18 mouse cellular contexts compared by ENCODE assay signal in genomic region chr5:44801100-44801499, GRCm38 (mm10). TPM values are rescaled to one million over a fixed set of nuclear protein-coding genes. Genes with fewer than 3 reads are reported as not detected.
DNase-seq lines count a peak whose midpoint lies in the region; ATAC-seq and TF ChIP-seq lines count a peak whose summit lies in the region.
"Had no signal": no experiment of that assay in that cellular context is flagged by ENCODE, and none has a peak within 500 bp of the region (broad histone marks: within the 10 kb centered on the region; RNA-seq: fewer than 3 reads in every experiment).

No protein-coding gene starts in this region.

- WGBS in lung, embryonic 14.5 days, result 11% methylated on average over 3 of the region's 3 CpGs
- WGBS in embryonic facial prominence, embryonic 11.5 days, result 16% methylated on average over 3 of the region's 3 CpGs
- 7% methylated on average over 3 of the region's 3 CpGs for WGBS in limb, embryonic 12.5 days
- 75% methylated on average over 3 of the region's 3 CpGs for WGBS in thymus, adult 2 months

- no peak overlapping the region for H3K4me2 ChIP-seq in lung, embryonic 14.5 days
- H3K4me2 ChIP-seq in embryonic facial prominence, embryonic 11.5 days (ENCODE audit: low read depth, low read length), result no peak overlapping the region
- H3K4me2 ChIP-seq in limb, embryonic 12.5 days, result peak overlapping the region; percentile 10; the same call in 1 of the 2 replicates
- H3K4me2 ChIP-seq: midbrain, embryonic 12.5 days had no signal

- 0 out of 2 replicates have a peak, but pooled peaks cover 3% of the 10 kb centered on the region for H3K4me1 ChIP-seq in lung, embryonic 14.5 days (ENCODE audit: insufficient read depth)
- peaks cover 5% of the 10 kb centered on the region; the same call in 1 of the 2 replicates for H3K4me1 ChIP-seq in embryonic facial prominence, embryonic 11.5 days (ENCODE audit: control insufficient read depth, insufficient read depth, low read length)
- peaks cover 33% of the 10 kb centered on the region for H3K4me1 ChIP-seq in limb, embryonic 12.5 days (replicated peaks)
- no peaks in the 10 kb centered on the region for H3K4me1 ChIP-seq in thymus, adult 2 months (replicated peaks; ENCODE audit: control insufficient read depth, insufficient read depth, low read length)

- no peak overlapping the region for H3K9ac ChIP-seq in lung, embryonic 14.5 days
- no peak overlapping the region for H3K9ac ChIP-seq in embryonic facial prominence, embryonic 11.5 days (replicated peaks; ENCODE audit: low read length)
- no peak overlapping the region for H3K9ac ChIP-seq in limb, embryonic 12.5 days (replicated peaks)
- H3K9ac ChIP-seq: midbrain, embryonic 12.5 days had no signal

- 0 out of 2 replicates have a peak overlapping the region, but pooled peaks have one; percentile 19 for H3K27ac ChIP-seq in lung, embryonic 14.5 days (ENCODE audit: low read depth)
- H3K27ac ChIP-seq in embryonic facial prominence, embryonic 11.5 days (replicated peaks; ENCODE audit: low read depth, low read length), result peak overlapping the region; percentile 35; the same call in 1 of the 2 replicates
- H3K27ac ChIP-seq in limb, embryonic 12.5 days, result peak overlapping the region; percentile 83
- no peak overlapping the region for H3K27ac ChIP-seq in thymus, adult 2 months (ENCODE audit: control insufficient read depth, insufficient read depth, low read length)
- H3K27ac ChIP-seq: heart, embryonic 10.5 days; midbrain, embryonic 12.5 days had no signal

- H3K4me3 ChIP-seq in lung, embryonic 14.5 days (ENCODE audit: low read depth, low read length), result no peak overlapping the region
- H3K4me3 ChIP-seq in embryonic facial prominence, embryonic 11.5 days (ENCODE audit: low read depth, low read length), result no peak overlapping the region
- no peak overlapping the region for H3K4me3 ChIP-seq in limb, embryonic 12.5 days (replicated peaks)
- no peak overlapping the region for H3K4me3 ChIP-seq in thymus, adult 2 months (ENCODE audit: control insufficient read depth, insufficient read depth, low read length)
- H3K4me3 ChIP-seq: heart, embryonic 10.5 days; midbrain, embryonic 12.5 days had no signal

- no peaks in the 10 kb centered on the region for H3K27me3 ChIP-seq in lung, embryonic 14.5 days (ENCODE audit: insufficient read depth, low read length)
- no peaks in the 10 kb centered on the region for H3K27me3 ChIP-seq in embryonic facial prominence, embryonic 11.5 days (ENCODE audit: control insufficient read depth, insufficient read depth, low read length)
- no peaks in the 10 kb centered on the region for H3K27me3 ChIP-seq in limb, embryonic 12.5 days
- no peaks in the 10 kb centered on the region for H3K27me3 ChIP-seq in thymus, adult 2 months (ENCODE audit: control insufficient read depth, insufficient read depth, low read length)

- no peaks in the 10 kb centered on the region for H3K36me3 ChIP-seq in lung, embryonic 14.5 days (ENCODE audit: insufficient read depth)
- no peaks in the 10 kb centered on the region for H3K36me3 ChIP-seq in embryonic facial prominence, embryonic 11.5 days (replicated peaks; ENCODE audit: control insufficient read depth, insufficient read depth, low read depth, low read length)
- no peaks in the 10 kb centered on the region for H3K36me3 ChIP-seq in limb, embryonic 12.5 days
- H3K36me3 ChIP-seq in thymus, adult 2 months (ENCODE audit: control insufficient read depth, insufficient read depth, low read length), result no peaks in the 10 kb centered on the region
- H3K36me3 ChIP-seq: G1E; heart, embryonic 10.5 days; midbrain, embryonic 12.5 days had no signal

- no peaks in the 10 kb centered on the region for H3K9me3 ChIP-seq in lung, embryonic 14.5 days (ENCODE audit: low read depth, low read length)
- H3K9me3 ChIP-seq in embryonic facial prominence, embryonic 11.5 days (replicated peaks; ENCODE audit: control insufficient read depth, low read length), result no peaks in the 10 kb centered on the region
- H3K9me3 ChIP-seq in limb, embryonic 12.5 days, result no peaks in the 10 kb centered on the region
- H3K9me3 ChIP-seq: G1E; heart, embryonic 10.5 days; midbrain, embryonic 12.5 days had no signal

- TF ChIP-seq POLR2A in thymus, adult 2 months (IDR thresholded peaks at IDR 0.05; ENCODE audit: control insufficient read depth, extremely low read depth, insufficient read depth, low read length, poor library complexity), result no peak

- peak; percentile 71 for DNase-seq in lung, embryonic 14.5 days
- no peak for DNase-seq in lung, adult 18-20 months
- DNase-seq in embryonic facial prominence, embryonic 11.5 days (ENCODE audit: low spot score), result peak; percentile 63
- no peak for DNase-seq in thymus, adult 2 months
- DNase-seq in ovary, postnatal 10 days (ENCODE audit: low spot score), result no peak
- no peak for DNase-seq in thymus, postnatal 10 days (ENCODE audit: low spot score in 2 of 2)
- DNase-seq: adrenal gland, adult 2 months; cerebellum, adult 18-20 months; gastrocnemius, postnatal 25 days; heart, postnatal 14 days; kidney, postnatal 10 days; lung, postnatal 36 days; thymus, postnatal 4 days had no signal

- 0 out of 2 replicates have a peak, but pooled peaks have one; percentile 16 for ATAC-seq in lung, embryonic 14.5 days (ENCODE audit: insufficient read depth)
- no peak; the same call in 1 of the 2 replicates for ATAC-seq in embryonic facial prominence, embryonic 11.5 days (replicated peaks; ENCODE audit: insufficient number of reproducible peaks, low FRiP score, low TSS enrichment, low read depth)
- ATAC-seq in limb, embryonic 12.5 days (ENCODE audit: insufficient number of reproducible peaks, insufficient read depth, low FRiP score, low TSS enrichment, low read depth), result peak; percentile 67; the same call in 1 of the 2 replicates
- ATAC-seq: hindbrain, embryonic 16.5 days had no signal

- TF ChIP-seq CTCF in lung, embryonic 14.5 days (IDR thresholded peaks at IDR 0.05; ENCODE audit: low read depth), result no peak
- no peak for TF ChIP-seq CTCF in thymus, adult 2 months (IDR thresholded peaks at IDR 0.05; ENCODE audit: borderline replicate concordance, control insufficient read depth, extremely low read depth, insufficient read depth, low read length, poor library complexity)

RNA-seq across cellular contexts. Expression of gene Ldb2, which starts 1.6 kb away (rescaled TPM):
- 50.6 and 51.2 TPM in 2 replicates for polyA plus RNA-seq in lung, embryonic 14.5 days (2014; fragmentation: Nextera tagmentation; extraction: Ambion mirVana)
- polyA plus RNA-seq in embryonic facial prominence, embryonic 11.5 days (2014; fragmentation: Nextera tagmentation; extraction: Ambion mirVana), result 49.1 and 51.5 TPM in 2 replicates
- polyA plus RNA-seq in limb, embryonic 12.5 days (2016; fragmentation: Nextera tagmentation; extraction: Ambion mirVana), result 41.7 and 44.2 TPM in 2 replicates
- 2.6 and 3.6 TPM in 2 replicates for polyA plus RNA-seq in thymus, adult 2 months (2012; rRNA removed)
- polyA plus RNA-seq: G1E had no signal

Comparison
In these comparisons a context has a peak if more than half of its experiments do, and no peak if none do; other contexts are left out.
1. DNase-seq: peak in lung, embryonic 14.5 days (single experiment) and embryonic facial prominence, embryonic 11.5 days (single experiment); none in lung, adult 18-20 months (0 of 2), thymus, adult 2 months (single experiment), ovary, postnatal 10 days (single experiment) and thymus, postnatal 10 days (0 of 2).